Mouse (Mus musculus) E14TG2a.4 (cell line): ENCODE data around the gene Rbck1.

Experiments used
- CTCF ChIP-seq: conservative IDR thresholded peaks from 2 replicates; pipeline ENCODE4 v1.5.1; 2014; ENCODE audit warnings: low read length
- POU5F1 ChIP-seq: IDR thresholded peaks from 2 replicates; pipeline ENCODE4 v1.6.1; 2014; ENCODE audit warnings: low read length, borderline replicate concordance

GRCm38 (mm10) chr2:152347722-152348121 is 15.3 kb upstream of the Rbck1 start:
- TF ChIP-seq CTCF (no peak), POU5F1 (no peak)
